Mouse (Mus musculus): ENCODE measurements around the gene Nlrp1b. TPM values are rescaled to one million over a fixed set of nuclear protein-coding genes. Genes with fewer than 3 reads are reported as not detected.

Gene Nlrp1b
- total RNA-seq (2023): 1 to 10 TPM; 1.6 to 1.8 TPM

GRCm38 (mm10) chr11:71230684-71231480 is at the start of gene Nlrp1b:
TSS of gene Nlrp1b (minus strand) at chr11:71230733.

GRCm38 (mm10) chr11:71144661-71145060 is 85.9 kb downstream of the Nlrp1b start, which contains the start of gene Nlrp1a:
TSS of gene Nlrp1a (minus strand) at chr11:71144704.

Other genes with a start within 250 kb of the Nlrp1b start
- 100 to 1,000 TPM in 1 of 2 experiments, 10 to 100 TPM in 1; 92.8 to 110 TPM for gene C1qbp, start 247.7 kb downstream of the Nlrp1b start, total RNA-seq (2023)
- gene Dhx33, start 226.3 kb downstream of the Nlrp1b start, total RNA-seq (2023): 10 to 100 TPM; 29.8 to 33.7 TPM
- 10 to 100 TPM; 13.4 to 17.3 TPM for gene Mis12, start 211.1 kb downstream of the Nlrp1b start, total RNA-seq (2023)
- 10 to 100 TPM; 34.5 to 38.4 TPM for gene Derl2, start 210.9 kb downstream of the Nlrp1b start, total RNA-seq (2023)
- gene 6330403K07Rik, start 197.2 kb downstream of the Nlrp1b start, total RNA-seq (2023): under 1 TPM; 0.39 to 0.61 TPM
- 1 to 10 TPM; 4.2 to 4.6 TPM for gene Nlrp1a, start 86.0 kb downstream of the Nlrp1b start, total RNA-seq (2023)

Data from T-cell, adult 66 days (primary cell).